Mouse (Mus musculus) neural tube, embryonic 13.5 days (tissue): ENCODE results near the gene Sprr2a3. TPM values are rescaled to one million over a fixed set of nuclear protein-coding genes. Genes with fewer than 3 reads are reported as not detected.
"Not testable (repeated sequence)": the region's sequence is repeated elsewhere in the genome, so short reads cannot be mapped to it uniquely, and the experiment has no call there.

Experiments used
- ATAC-seq: fragments of 200-750 bp; cut with Nextera tagmentation; 2 replicates; pipeline ENCODE4 v1.8.0; 2017; ENCODE audit warnings: low read depth, mild to moderate bottlenecking, moderate TSS enrichment, moderate library complexity
- H3K27ac ChIP-seq: fragments of 300-500 bp; sonication (generic); replicated peaks from 2 replicates; pipeline ENCODE4 v1.5.1; 2015; ENCODE audit warnings: moderate library complexity, mild to moderate bottlenecking, inconsistent platforms
- H3K27me3 ChIP-seq: fragments of 300-500 bp; sonication (generic); 2 replicates; pipeline ENCODE4 v1.6.1; 2015; ENCODE audit warnings: mild to moderate bottlenecking, inconsistent platforms
- H3K36me3 ChIP-seq: fragments of 300-500 bp; sonication (generic); 2 replicates; pipeline ENCODE4 v1.6.1; 2015; ENCODE audit warnings: mild to moderate bottlenecking, inconsistent platforms
- H3K4me1 ChIP-seq: fragments of 300-500 bp; sonication (generic); replicated peaks from 2 replicates; pipeline ENCODE4 v1.6.1; 2015; ENCODE audit warnings: inconsistent platforms
- H3K4me2 ChIP-seq: fragments of 300-500 bp; sonication (generic); 2 replicates; pipeline ENCODE4 v1.6.1; 2015; ENCODE audit warnings: inconsistent platforms, mild to moderate bottlenecking, moderate library complexity
- H3K4me3 ChIP-seq: fragments of 300-500 bp; sonication (generic); 2 replicates; pipeline ENCODE4 v1.5.1; 2015; ENCODE audit warnings: mild to moderate bottlenecking, inconsistent platforms
- H3K9ac ChIP-seq: fragments of 300-500 bp; sonication (generic); 2 replicates; pipeline ENCODE4 v1.6.1; 2015; ENCODE audit warnings: moderate library complexity, mild to moderate bottlenecking, inconsistent platforms
- H3K9me3 ChIP-seq: fragments of 300-500 bp; sonication (generic); 2 replicates; pipeline ENCODE4 v1.6.1; 2016; ENCODE audit warnings: inconsistent platforms
- WGBS: fragments of 180-500 bp; shearing (Covaris S2); methylation state at CpG from one replicate; pipeline ENCODE4 v1.1.7; 2015; 5-methylcytosine and 5-hydroxymethylcytosine counted together
- polyA plus RNA-seq: library from polyadenylated mRNA; unstranded; fragments of >200 nt; fragmentation: Nextera tagmentation; extraction: Ambion mirVana; gene quantifications from 2 replicates; pipeline ENCODE4 v1.2.1, GENCODE M21; 2015

The Sprr2a3 gene
- polyA plus RNA-seq, 1 experiment from 2014 or later = not detected

- H3K9ac ChIP-seq, H3K9me3 ChIP-seq, H3K36me3 ChIP-seq, H3K4me3 ChIP-seq, H3K4me2 ChIP-seq, H3K27me3 ChIP-seq, H3K4me1 ChIP-seq, H3K27ac ChIP-seq, ATAC-seq: not testable (repeated sequence)
- WGBS = no CpG with 5 or more reads among the region's 1 CpGs
Observed at GRCm38 (mm10) chr3:92274018-92274417, 11.2 kb upstream of the Sprr2a3 start.

- not testable (repeated sequence) for H3K4me3 ChIP-seq, H3K9me3 ChIP-seq, H3K4me2 ChIP-seq, H3K27me3 ChIP-seq, H3K36me3 ChIP-seq, H3K4me1 ChIP-seq, H3K9ac ChIP-seq, H3K27ac ChIP-seq
- peak; percentile 64; the same call in 1 of the 2 replicates for ATAC-seq
Observed at GRCm38 (mm10) chr3:92279663-92280062, 5.6 kb upstream of the Sprr2a3 start.

DNA sequence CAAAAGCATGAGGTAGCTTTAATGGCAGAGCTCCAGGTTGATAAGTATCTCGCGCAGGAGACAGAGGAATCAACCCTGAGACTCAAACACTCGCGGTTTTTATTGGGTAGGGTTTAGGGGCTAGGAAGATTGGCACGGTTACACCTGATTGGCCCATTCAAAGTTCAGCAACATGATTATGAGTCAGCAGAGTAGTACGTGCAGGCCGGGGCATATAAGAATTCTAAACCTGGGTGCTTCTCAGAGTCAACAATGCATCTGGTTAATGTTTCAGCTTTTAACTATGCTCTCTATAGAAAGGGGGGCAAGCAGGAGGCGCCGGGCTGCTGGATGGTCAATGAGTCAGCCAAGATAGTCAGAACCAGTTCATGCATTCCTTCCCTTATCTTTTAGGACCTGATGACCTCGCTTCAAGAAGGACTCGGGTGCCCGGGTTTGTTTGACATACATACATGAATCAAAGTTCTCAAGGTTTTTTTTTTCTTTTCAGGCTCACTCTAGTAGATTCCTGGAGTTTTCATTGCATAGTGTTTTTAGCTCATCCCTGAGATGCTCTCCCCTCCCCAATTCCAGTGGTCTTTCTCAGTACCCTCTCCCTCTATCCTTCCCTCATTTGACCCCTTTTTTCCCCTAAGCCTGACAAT is 4.1 kb upstream of the Sprr2a3 start:
- ATAC-seq, H3K27me3 ChIP-seq, H3K27ac ChIP-seq, H3K4me3 ChIP-seq, H3K4me1 ChIP-seq, H3K4me2 ChIP-seq, H3K9ac ChIP-seq, H3K36me3 ChIP-seq, H3K9me3 ChIP-seq: not testable (repeated sequence)
- 73% methylated on average over 5 of the region's 12 CpGs for WGBS

GRCm38 (mm10) chr3:92288489-92288888 is 3.3 kb downstream of the Sprr2a3 start:
- H3K36me3 ChIP-seq, ATAC-seq, H3K9ac ChIP-seq, H3K9me3 ChIP-seq, H3K4me3 ChIP-seq, H3K27me3 ChIP-seq, H3K27ac ChIP-seq, H3K4me2 ChIP-seq, H3K4me1 ChIP-seq: not testable (repeated sequence)
- WGBS = 78% methylated on average over 5 of the region's 6 CpGs

GRCm38 (mm10) chr3:92307406-92307805 is 22.2 kb downstream of the Sprr2a3 start:
- WGBS = 79% methylated on average over 1 of the region's 1 CpGs
- no peak overlapping the region for H3K27ac ChIP-seq
- no peaks in the 10 kb centered on the region for H3K36me3 ChIP-seq
- H3K4me2 ChIP-seq = no peak overlapping the region
- no peaks in the 10 kb centered on the region for H3K27me3 ChIP-seq
- H3K4me1 ChIP-seq = no peaks in the 10 kb centered on the region
- H3K9me3 ChIP-seq = no peaks in the 10 kb centered on the region
- H3K9ac ChIP-seq = no peak overlapping the region
- H3K4me3 ChIP-seq = no peak overlapping the region
- ATAC-seq = no peak

GRCm38 (mm10) chr3:92316320-92316719 is 31.1 kb downstream of the Sprr2a3 start, which contains the start of gene Sprr2b:
Sprr2b (plus strand) TSS chr3:92316620.
- H3K27ac ChIP-seq = no peak within 1 kb of the TSS
- whole genome bisulfite sequencing = 75% methylated on average over 2 of the region's 2 CpGs
- H3K36me3 ChIP-seq = no peaks in the 10 kb centered on the region
- H3K9me3 ChIP-seq = no peaks in the 10 kb centered on the region
- H3K9ac ChIP-seq = no peak within 1 kb of the TSS
- H3K4me2 ChIP-seq = no peak within 1 kb of the TSS
- ATAC-seq = no peak
- no peaks in the 10 kb centered on the region for H3K27me3 ChIP-seq
- H3K4me1 ChIP-seq = no peaks in the 10 kb centered on the region
- H3K4me3 ChIP-seq = no peak within 1 kb of the TSS

- 82% methylated on average over 2 of the region's 2 CpGs for WGBS
Observed at GRCm38 (mm10) chr3:92317384-92317783, 32.2 kb downstream of the Sprr2a3 start.

DNA sequence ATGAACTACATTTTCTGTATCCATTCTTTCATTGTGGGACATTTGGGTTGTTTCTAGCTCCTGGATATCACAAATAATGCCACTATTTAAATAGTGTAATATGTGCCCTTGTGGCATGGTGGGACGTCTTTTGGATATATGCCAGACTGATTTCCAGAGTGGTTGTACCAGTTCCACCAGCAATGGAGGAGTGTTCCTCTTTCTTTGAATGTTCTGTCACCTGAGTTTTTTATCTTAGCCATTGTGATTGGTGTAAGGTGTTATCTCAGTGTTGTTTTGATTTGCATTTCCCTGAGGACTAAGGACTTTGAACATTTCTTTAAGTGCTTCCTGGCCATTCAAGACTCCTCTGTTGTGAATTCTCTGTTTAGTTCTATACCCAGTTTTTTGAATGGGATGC is 51.1 kb downstream of the Sprr2a3 start:
- Histone ChIP-seq H3K4me2 (no peak overlapping the region), H3K9ac (no peak overlapping the region), H3K27ac (no peak overlapping the region), H3K4me1 (no peaks in the 10 kb centered on the region), H3K9me3 (no peaks in the 10 kb centered on the region), H3K27me3 (no peaks in the 10 kb centered on the region), H3K36me3 (no peaks in the 10 kb centered on the region), H3K4me3 (no peak overlapping the region)
- ATAC-seq = no peak
- WGBS = 85% methylated on average over 1 of the region's 1 CpGs

More at GRCm38 (mm10) chr3:92317384-92317783, 32.2 kb downstream of the Sprr2a3 start:
- no peaks in the 10 kb centered on the region for H3K9me3 ChIP-seq
- H3K9ac ChIP-seq = no peak overlapping the region
- H3K36me3 ChIP-seq = no peaks in the 10 kb centered on the region
- ATAC-seq = no peak
- no peaks in the 10 kb centered on the region for H3K4me1 ChIP-seq
- H3K27me3 ChIP-seq = no peaks in the 10 kb centered on the region
- H3K4me3 ChIP-seq = no peak overlapping the region
- no peak overlapping the region for H3K27ac ChIP-seq
- H3K4me2 ChIP-seq = no peak overlapping the region

DNA sequence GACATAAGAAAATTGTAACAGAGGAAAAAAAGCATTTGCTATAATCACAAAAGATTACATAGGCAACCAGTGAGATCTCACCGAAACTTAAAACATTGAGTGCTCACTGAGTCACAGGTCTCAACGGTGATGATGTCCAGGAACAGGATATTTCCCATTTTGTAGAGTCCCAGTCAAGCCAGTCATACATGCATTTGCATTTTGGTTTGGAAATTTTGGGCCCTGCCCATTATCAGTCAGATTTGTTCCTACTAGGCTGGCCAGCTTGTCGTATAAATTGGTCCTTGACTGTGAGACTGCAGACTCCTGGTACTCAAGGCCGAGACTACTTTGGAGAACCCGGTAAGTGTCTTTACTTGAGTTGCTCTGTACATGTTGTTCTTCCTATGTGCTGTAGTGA is 53.6 kb downstream of the Sprr2a3 start, which contains the start of gene Sprr2d:
TSS of gene Sprr2d (plus strand) at position 301 of the 400 bp plus-strand sequence.
- no peaks in the 10 kb centered on the region for H3K4me1 ChIP-seq
- no peak within 1 kb of the TSS for H3K27ac ChIP-seq
- no peak within 1 kb of the TSS for H3K4me3 ChIP-seq
- H3K36me3 ChIP-seq = no peaks in the 10 kb centered on the region
- H3K9me3 ChIP-seq = no peaks in the 10 kb centered on the region
- H3K27me3 ChIP-seq = no peaks in the 10 kb centered on the region
- H3K4me2 ChIP-seq = no peak within 1 kb of the TSS
- no peak for ATAC-seq
- H3K9ac ChIP-seq = no peak within 1 kb of the TSS
- WGBS = 92% methylated on average over 5 of the region's 5 CpGs

Other genes starting within 250 kb of the Sprr2a3 start
- 4.5 and 4.8 TPM in 2 replicates for gene Lor, start 202.3 kb upstream of the Sprr2a3 start, polyA plus RNA-seq
- gene Prr9, start 161.5 kb upstream of the Sprr2a3 start, polyA plus RNA-seq = not detected in 2 replicates
- not detected in 2 replicates for gene Lelp1, start 142.7 kb upstream of the Sprr2a3 start, polyA plus RNA-seq
- not detected in 2 replicates for gene Sprr2a1, start 69.6 kb upstream of the Sprr2a3 start, polyA plus RNA-seq
- not detected in 2 replicates for gene Sprr2a2, start 69.5 kb upstream of the Sprr2a3 start, polyA plus RNA-seq
- not detected in 2 replicates for gene Sprr2b, start 31.2 kb downstream of the Sprr2a3 start, polyA plus RNA-seq
- not detected in 2 replicates for gene Sprr2d, start 53.7 kb downstream of the Sprr2a3 start, polyA plus RNA-seq
- not detected in 2 replicates for gene Sprr2e, start 66.7 kb downstream of the Sprr2a3 start, polyA plus RNA-seq
- not detected in 2 replicates for gene Sprr2f, start 79.8 kb downstream of the Sprr2a3 start, polyA plus RNA-seq
- gene Sprr2h, start 100.3 kb downstream of the Sprr2a3 start, polyA plus RNA-seq = not detected in 2 replicates
- gene Sprr2i, start 122.6 kb downstream of the Sprr2a3 start, polyA plus RNA-seq = not detected in 2 replicates
- gene Sprr2j-ps, start 132.7 kb downstream of the Sprr2a3 start, polyA plus RNA-seq = not detected in 2 replicates
- 9.7 and 14.2 TPM in 2 replicates for gene Gm9774, start 144.0 kb downstream of the Sprr2a3 start, polyA plus RNA-seq
- gene Sprr2k, start 147.2 kb downstream of the Sprr2a3 start, polyA plus RNA-seq = not detected in 2 replicates
- not detected in 2 replicates for gene Sprr1b, start 153.4 kb downstream of the Sprr2a3 start, polyA plus RNA-seq
- gene Sprr3, start 173.3 kb downstream of the Sprr2a3 start, polyA plus RNA-seq = not detected in 2 replicates
- not detected in 2 replicates for gene Sprr1a, start 200.5 kb downstream of the Sprr2a3 start, polyA plus RNA-seq
- gene Sprr4, start 215.1 kb downstream of the Sprr2a3 start, polyA plus RNA-seq = not detected in 2 replicates
- gene 2310046K23Rik, start 249.1 kb downstream of the Sprr2a3 start, polyA plus RNA-seq = not detected in 2 replicates